Mouse (Mus musculus) CH12.LX (cell line): ENCODE results near the gene Tspan6.

Experiments
- CTCF ChIP-seq, 2 experiments: IDR thresholded peaks in 1 of 2; conservative IDR thresholded peaks in 1 of 2; 2 replicates each; pipeline ENCODE4 v1.5.1; 2011 to 2012; ENCODE audit warnings: low read depth in 2 of 2, low read length in 2 of 2, improper control_type of control experiment in 1 of 2, inconsistent platforms in 1 of 2, mild to moderate bottlenecking in 1 of 2, moderate library complexity in 1 of 2
- EP300 ChIP-seq: IDR thresholded peaks from 2 replicates; pipeline ENCODE4 v1.6.1; 2011; ENCODE audit warnings: low read length, improper control_type of control experiment
- GABPA ChIP-seq: IDR thresholded peaks from 2 replicates; pipeline ENCODE4 v1.6.1; 2012; ENCODE audit warnings: low read depth, low read length, improper control_type of control experiment, inconsistent platforms; ENCODE audit not compliant: insufficient replicate concordance
- HCFC1 ChIP-seq: IDR thresholded peaks from 2 replicates; pipeline ENCODE4 v1.6.1; 2012; ENCODE audit warnings: low read depth, mild to moderate bottlenecking, inconsistent platforms, low read length, improper control_type of control experiment
- JUN ChIP-seq: IDR thresholded peaks from 2 replicates; pipeline ENCODE4 v1.6.1; 2011; ENCODE audit warnings: low read depth, mild to moderate bottlenecking, low read length, improper control_type of control experiment, moderate library complexity; ENCODE audit not compliant: insufficient read depth
- KAT2A ChIP-seq: IDR thresholded peaks from 2 replicates; pipeline ENCODE4 v1.6.1; 2012; ENCODE audit warnings: low read length, improper control_type of control experiment, inconsistent platforms; ENCODE audit not compliant: insufficient replicate concordance
- MAFK ChIP-seq: IDR thresholded peaks from 2 replicates; pipeline ENCODE4 v1.6.1; 2011; ENCODE audit warnings: low read length, improper control_type of control experiment; ENCODE audit not compliant: insufficient replicate concordance
- MAX ChIP-seq: IDR thresholded peaks from 2 replicates; pipeline ENCODE4 v1.6.1; 2011; ENCODE audit warnings: low read length, improper control_type of control experiment
- MXI1 ChIP-seq: IDR thresholded peaks from 2 replicates; pipeline ENCODE4 v1.6.1; 2011; ENCODE audit warnings: mild to moderate bottlenecking, low read depth, low read length, improper control_type of control experiment
- POLR2A ChIP-seq: IDR thresholded peaks from 2 replicates; pipeline ENCODE4 v1.6.1; 2011; ENCODE audit warnings: low read depth, mild to moderate bottlenecking, improper control_type of control experiment, low read length
- RCOR1 ChIP-seq: conservative IDR thresholded peaks from 2 replicates; pipeline ENCODE4 v1.6.1; 2012; ENCODE audit warnings: low read depth, mild to moderate bottlenecking, inconsistent platforms, low read length, improper control_type of control experiment
- UBTF ChIP-seq: IDR thresholded peaks from 2 replicates; pipeline ENCODE4 v1.6.1; 2012; ENCODE audit warnings: low read depth, mild to moderate bottlenecking, inconsistent platforms, low read length, improper control_type of control experiment, moderate library complexity
- USF1 ChIP-seq: IDR thresholded peaks from 2 replicates; pipeline ENCODE4 v1.6.1; 2014; ENCODE audit warnings: low read depth, mild to moderate bottlenecking, inconsistent platforms, low read length, improper control_type of control experiment
- ZC3H11A ChIP-seq: IDR thresholded peaks from 2 replicates; pipeline ENCODE4 v1.6.1; 2012; ENCODE audit warnings: low read depth, mild to moderate bottlenecking, inconsistent platforms, low read length, improper control_type of control experiment

GRCm38 (mm10) chrX:133850680-133851079 is 47.5 kb downstream of the Tspan6 start, which contains the start of gene Tnmd:
- TF ChIP-seq POLR2A (no peak), MXI1 (no peak), CTCF (conservative IDR thresholded peaks at IDR 0.05 in 1 of 2, IDR thresholded peaks at IDR 0.05 in 1 of 2; ENCODE audit: low read depth in 2 of 2, low read length in 2 of 2) (no peak), EP300 (no peak), USF1 (no peak), MAFK (no peak), JUN (no peak), MAX (no peak), RCOR1 (no peak), HCFC1 (no peak), KAT2A (no peak), UBTF (no peak), GABPA (no peak), ZC3H11A (no peak)
